ENCODE assay signal across 16 mouse cellular contexts in the genomic region with DNA sequence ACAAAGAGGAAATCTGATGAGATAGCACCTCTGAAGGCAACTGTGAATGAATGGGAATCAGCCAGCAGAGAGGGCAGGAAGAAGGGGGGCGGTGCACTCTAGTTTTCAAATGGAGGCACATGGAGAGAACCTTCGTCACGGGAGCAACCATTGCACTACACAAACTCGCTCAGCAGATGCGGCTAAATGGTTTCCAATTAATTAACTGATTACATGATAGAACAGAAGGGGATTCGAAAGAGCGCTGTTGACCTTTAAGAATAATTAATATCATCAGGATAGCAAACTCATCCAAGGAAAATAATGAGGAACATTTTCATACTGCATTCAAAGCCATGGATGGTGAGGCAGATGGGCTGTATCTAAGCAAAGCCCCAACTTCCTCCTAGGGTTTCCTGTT.
"Had no signal": no experiment of that assay in that cellular context is flagged by ENCODE, and none has a peak within 500 bp of the region (broad histone marks: within the 10 kb centered on the region; RNA-seq: fewer than 3 reads in every experiment).

No protein-coding gene starts in this region.

- H3K4me1 ChIP-seq: intestine, embryonic 15.5 days; limb, embryonic 13.5 days; neural tube, embryonic 12.5 days had no signal

- H3K4me3 ChIP-seq: intestine, embryonic 15.5 days; limb, embryonic 13.5 days; midbrain, embryonic 10.5 days; myocyte; neural tube, embryonic 12.5 days had no signal

- ATAC-seq: intestine, embryonic 15.5 days had no signal

- H3K27me3 ChIP-seq: intestine, embryonic 15.5 days; limb, embryonic 13.5 days; neural tube, embryonic 12.5 days had no signal

- H3K9ac ChIP-seq: intestine, embryonic 15.5 days; limb, embryonic 13.5 days; liver, embryonic 14.5 days; neural tube, embryonic 12.5 days had no signal

- DNase-seq: kidney, adult 18-20 months; kidney, postnatal 10 days; layer of hippocampus, adult 9-11 months; left cerebral cortex, postnatal 4 days; lung, adult 18-20 months; retina, postnatal 1 day; right cerebral cortex, postnatal 4 days; spleen, adult 18-20 months; thymus, adult 18-20 months; thymus, postnatal 14 days had no signal

- H3K36me3 ChIP-seq: intestine, embryonic 15.5 days; limb, embryonic 13.5 days; midbrain, embryonic 10.5 days; neural tube, embryonic 12.5 days had no signal

- H3K9me3 ChIP-seq: intestine, embryonic 15.5 days; limb, embryonic 13.5 days; midbrain, embryonic 10.5 days; neural tube, embryonic 12.5 days had no signal

- H3K27ac ChIP-seq: intestine, embryonic 15.5 days; limb, embryonic 13.5 days; liver, embryonic 14.5 days; midbrain, embryonic 10.5 days; neural tube, embryonic 12.5 days had no signal

- H3K4me2 ChIP-seq: intestine, embryonic 15.5 days; limb, embryonic 13.5 days; neural tube, embryonic 12.5 days had no signal
